Mouse (Mus musculus): ENCODE results near the gene Wdr5b. TPM values are rescaled to one million over a fixed set of nuclear protein-coding genes. Genes with fewer than 3 reads are reported as not detected.
A peak's percentile ranks its signal among the peaks of the same experiment; 100 is the strongest.

Gene Wdr5b
- polyA plus RNA-seq, 1 experiment: 1.8 TPM

DNA sequence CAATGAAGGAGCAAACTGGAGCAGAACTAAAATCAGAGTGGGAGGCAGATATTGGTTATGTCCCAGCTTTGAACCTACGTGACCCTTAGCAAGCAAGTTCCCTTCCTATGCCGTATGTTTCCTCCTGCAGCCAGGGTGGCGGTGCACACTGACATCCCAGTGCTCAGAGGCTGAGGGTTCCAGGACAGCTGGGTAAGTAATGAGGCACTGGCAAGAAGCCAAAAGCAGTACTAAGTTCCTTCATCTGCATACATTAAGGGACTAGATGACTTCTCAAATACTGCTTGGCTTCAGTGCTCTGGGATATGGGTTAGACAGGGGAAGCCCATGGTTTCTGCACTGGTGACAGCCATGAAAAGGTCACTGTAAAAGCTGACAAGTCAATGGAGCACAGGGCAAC is 27.4 kb downstream of the Wdr5b start:
- DNase-seq (ENCODE audit: low read depth, low spot score): no peak
- WGBS: 23% methylated on average over 3 of the region's 3 CpGs

GRCm38 (mm10) chr16:36069819-36070575 is 29.0 kb downstream of the Wdr5b start:
- peak; percentile 29 for DNase-seq (ENCODE audit: low read depth, low spot score)
- 16% methylated on average over 9 of the region's 9 CpGs for WGBS

DNA sequence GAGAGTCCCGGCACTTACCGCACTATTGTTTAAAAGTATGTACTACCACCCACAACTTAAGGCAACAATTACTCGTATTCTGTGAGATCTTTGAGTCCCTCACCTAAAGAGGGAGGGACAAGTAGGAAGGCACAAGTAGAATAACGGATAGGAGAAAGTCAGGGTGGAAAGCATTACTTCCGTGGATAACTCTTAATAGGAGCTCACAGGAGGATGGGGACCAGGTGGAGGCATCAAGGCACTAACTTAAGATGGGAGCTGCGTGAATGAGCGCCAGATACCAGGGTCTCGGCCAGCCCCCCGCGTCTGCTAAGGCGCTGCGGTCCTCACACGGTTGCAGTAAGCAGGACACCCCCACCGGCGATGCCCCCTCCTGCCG is 30.1 kb downstream of the Wdr5b start:
- 1% methylated on average over 16 of the region's 16 CpGs for WGBS
- no peak for DNase-seq (ENCODE audit: low read depth, low spot score)

- under 1% methylated on average over 81 of the region's 81 CpGs for WGBS
These were observed 30.7 kb downstream of the Wdr5b start, which contains the start of the genes Fam162a and Ccdc58 for GRCm38 (mm10) chr16:36071450-36072379. Gene Fam162a (minus strand): TSS chr16:36071594. Gene Ccdc58 (plus strand): TSS chr16:36071685.

DNA sequence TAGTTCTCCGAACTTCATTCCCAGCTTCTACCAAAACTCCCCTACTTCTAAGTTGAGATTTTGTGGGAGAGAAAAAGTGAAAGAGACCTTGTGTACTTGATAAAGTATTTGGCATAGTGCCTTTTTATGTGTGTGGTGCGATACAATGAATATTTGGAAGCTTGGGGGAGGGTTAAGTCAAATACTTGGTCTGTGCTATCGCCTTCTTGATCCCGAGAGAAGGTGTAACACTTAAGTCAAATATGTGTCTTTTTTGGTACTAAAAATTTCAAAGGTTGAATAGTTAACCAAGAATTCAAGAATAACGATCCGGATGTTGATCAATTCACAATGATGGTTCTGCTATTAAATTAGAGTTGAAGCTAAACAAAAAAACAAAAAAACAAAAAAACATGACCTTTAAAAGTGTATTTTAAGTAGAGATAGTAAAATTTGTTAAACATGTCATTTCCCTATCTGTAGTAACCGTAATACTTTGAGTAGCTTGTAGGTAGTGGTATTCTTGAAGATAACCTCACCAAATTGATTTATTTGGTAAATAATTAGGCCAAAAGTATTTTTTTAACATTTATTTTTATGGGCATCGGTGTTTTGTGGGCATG is 31.5 kb downstream of the Wdr5b start:
- 26% methylated on average over 8 of the region's 8 CpGs for WGBS
- no peak for DNase-seq (ENCODE audit: low read depth, low spot score)

More at GRCm38 (mm10) chr16:36071450-36072379, 30.7 kb downstream of the Wdr5b start, which contains the start of the genes Fam162a and Ccdc58:
- peak; percentile 59 for DNase-seq (ENCODE audit: low read depth, low spot score)

GRCm38 (mm10) chr16:36074772-36075171 is 33.8 kb downstream of the Wdr5b start:
- DNase-seq (ENCODE audit: low read depth, low spot score): no peak
- WGBS: 55% methylated on average over 3 of the region's 3 CpGs

DNA sequence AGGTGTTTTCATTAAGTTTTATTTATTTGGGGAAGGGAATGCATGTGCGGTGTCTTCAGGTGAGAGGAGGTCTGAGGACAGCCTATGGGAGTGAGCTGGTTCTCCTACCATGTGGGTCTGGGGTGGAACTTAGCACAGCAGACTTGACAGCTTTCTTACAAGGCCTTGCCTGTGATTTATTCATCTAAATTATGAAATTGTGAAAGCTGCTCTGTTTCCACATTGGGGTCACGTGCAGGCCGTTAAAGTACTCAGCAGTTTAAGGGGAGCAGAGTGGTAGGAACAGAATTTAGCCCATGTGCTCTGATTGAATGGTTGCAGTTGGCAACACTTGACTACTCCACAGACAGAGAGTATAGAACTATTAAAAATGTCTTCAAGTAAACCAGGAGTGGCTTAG is 38.9 kb downstream of the Wdr5b start:
- DNase-seq (ENCODE audit: low read depth, low spot score): no peak
- WGBS: 96% methylated on average over 3 of the region's 3 CpGs

- 21% methylated on average over 4 of the region's 4 CpGs for WGBS
- DNase-seq (ENCODE audit: low read depth, low spot score): no peak
These were observed 46.9 kb downstream of the Wdr5b start for GRCm38 (mm10) chr16:36087846-36088245.

GRCm38 (mm10) chr16:36089065-36089464 is 48.1 kb downstream of the Wdr5b start:
- DNase-seq (ENCODE audit: low read depth, low spot score): no peak

DNA sequence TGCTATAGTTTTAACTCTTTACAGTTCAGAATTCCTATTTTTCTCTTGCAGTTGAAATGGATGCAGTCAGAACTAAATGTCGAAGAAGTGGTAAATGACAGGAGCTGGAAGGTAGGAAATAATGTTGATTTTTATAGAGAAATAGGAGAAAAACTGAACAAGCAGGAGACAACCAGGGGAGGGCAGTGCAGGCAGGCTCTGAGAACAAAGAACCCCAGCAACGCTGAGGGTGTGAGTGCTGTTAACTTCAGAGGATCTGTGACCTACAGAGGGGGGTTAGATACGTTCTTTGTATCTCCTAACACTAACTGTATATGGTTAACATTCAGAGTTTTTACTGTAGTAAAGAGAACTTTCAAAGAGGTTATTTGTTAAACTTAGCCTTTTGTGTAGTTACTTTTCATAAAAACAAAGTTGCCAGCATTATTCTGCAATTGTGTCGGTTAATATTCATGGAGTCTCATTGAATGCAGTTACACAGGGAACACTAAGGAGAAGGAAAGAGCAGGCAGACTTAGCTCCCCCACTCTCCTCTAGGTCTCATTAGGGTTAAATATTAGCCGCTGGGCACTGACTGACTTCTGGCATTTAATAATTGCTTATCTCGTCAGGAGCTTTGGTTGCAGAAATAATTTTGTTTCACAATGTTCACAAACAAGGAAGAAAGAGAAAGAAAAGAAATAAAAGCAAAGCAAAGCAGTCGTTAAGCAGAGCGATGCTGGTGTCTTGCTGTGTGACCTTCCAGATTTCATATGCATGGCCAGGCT is 49.0 kb downstream of the Wdr5b start:
- 73% methylated on average over 8 of the region's 8 CpGs for WGBS
- DNase-seq (ENCODE audit: low read depth, low spot score): no peak

More at GRCm38 (mm10) chr16:36089065-36089464, 48.1 kb downstream of the Wdr5b start:
- 80% methylated on average over 7 of the region's 7 CpGs for WGBS

DNA sequence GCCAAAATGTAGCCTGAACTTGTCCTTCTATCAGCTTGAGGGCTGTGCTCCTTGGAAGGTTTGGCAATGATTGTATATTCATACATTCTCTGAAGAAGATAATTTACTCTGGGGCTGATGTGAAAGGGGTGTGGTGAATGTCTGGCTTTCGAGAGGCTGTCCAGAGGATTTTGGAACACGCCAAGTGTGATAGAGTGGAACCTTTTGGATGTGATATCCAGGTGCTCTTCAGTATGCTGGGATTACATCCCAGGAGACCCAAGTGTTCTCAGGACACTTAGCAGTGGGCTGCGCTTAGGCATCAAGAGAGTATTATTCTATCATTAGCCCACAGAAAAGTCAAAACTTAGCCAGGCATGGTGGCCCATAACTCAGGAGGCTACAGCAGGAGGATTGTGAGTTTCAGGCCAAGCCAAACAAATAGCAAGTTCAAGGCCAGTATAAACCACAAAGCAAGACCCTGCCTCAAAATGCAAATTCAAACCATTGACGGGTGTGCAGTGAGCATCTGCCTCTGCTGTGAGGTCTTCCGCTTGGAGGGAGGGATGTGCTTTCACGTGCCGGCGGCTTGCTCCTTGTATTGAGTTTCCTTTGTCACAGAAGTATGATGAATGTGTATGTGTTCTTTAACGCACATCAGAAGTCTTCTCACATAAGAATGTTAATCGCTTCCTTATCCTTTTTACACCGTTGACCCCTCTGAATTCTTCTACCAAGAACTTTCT is 50.0 kb downstream of the Wdr5b start:
- 92% methylated on average over 11 of the region's 11 CpGs for WGBS
- DNase-seq (ENCODE audit: low read depth, low spot score): no peak

Other genes starting within 250 kb of the Wdr5b start
- gene Parp14, start 169.6 kb upstream of the Wdr5b start, polyA plus RNA-seq (2012; rRNA removed): 14.1 and 21.4 TPM in 2 replicates
- 20.6 and 27.2 TPM in 2 replicates for gene Parp9, start 102.7 kb upstream of the Wdr5b start, polyA plus RNA-seq (2012; rRNA removed)
- gene Dtx3l, start 102.0 kb upstream of the Wdr5b start, polyA plus RNA-seq (2012; rRNA removed): 19.4 and 30.1 TPM in 2 replicates
- gene Kpna1, start 62.4 kb upstream of the Wdr5b start, polyA plus RNA-seq (2012; rRNA removed): 5.7 and 6.9 TPM in 2 replicates
- 39.6 and 43.6 TPM in 2 replicates for gene Fam162a, start 30.4 kb downstream of the Wdr5b start, polyA plus RNA-seq (2012; rRNA removed)
- 14.3 and 16.2 TPM in 2 replicates for gene Ccdc58, start 30.5 kb downstream of the Wdr5b start, polyA plus RNA-seq (2012; rRNA removed)
- not detected in 2 replicates for gene Csta1, start 90.1 kb downstream of the Wdr5b start, polyA plus RNA-seq (2012; rRNA removed)
- gene Stfa2l1, start 115.6 kb downstream of the Wdr5b start, polyA plus RNA-seq (2012; rRNA removed): not detected in 2 replicates
- gene Gm5483, start 143.0 kb downstream of the Wdr5b start, polyA plus RNA-seq (2012; rRNA removed): not detected in 2 replicates
- not detected in 2 replicates for gene Gm5416, start 169.2 kb downstream of the Wdr5b start, polyA plus RNA-seq (2012; rRNA removed)
- 0.40 and 1.1 TPM in 2 replicates for gene 2010005H15Rik, start 180.3 kb downstream of the Wdr5b start, polyA plus RNA-seq (2012; rRNA removed)
- not detected in 2 replicates for gene Stfa1, start 235.8 kb downstream of the Wdr5b start, polyA plus RNA-seq (2012; rRNA removed)

All from large intestine, adult 2 months (tissue).